Comparison of ENCODE assay signal across 22 mouse cellular contexts in the genomic region with DNA sequence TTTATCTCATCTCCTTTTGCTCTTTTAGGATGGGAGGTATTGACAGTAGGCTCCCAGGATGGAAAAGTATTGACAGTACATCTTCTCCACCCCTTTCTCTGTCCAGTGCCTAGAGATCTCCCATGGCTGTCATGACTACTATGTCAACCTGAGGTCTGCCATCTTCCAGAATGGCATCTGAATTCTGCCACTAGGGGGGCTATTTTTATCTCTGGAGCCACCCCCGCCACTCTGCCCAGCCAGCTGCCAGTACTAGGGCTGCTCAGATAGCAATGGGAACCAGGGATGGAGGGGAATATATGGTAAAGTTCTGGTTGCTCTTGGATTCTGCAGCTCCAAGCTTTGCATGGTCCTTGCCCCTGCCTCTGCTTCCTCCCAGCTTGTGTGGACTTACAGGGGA. TPM values are rescaled to one million over a fixed set of nuclear protein-coding genes. Genes with fewer than 3 reads are reported as not detected.
DNase-seq lines count a peak whose midpoint lies in the region; ATAC-seq lines count a peak whose summit lies in the region.
"Had no signal": no experiment of that assay in that cellular context is flagged by ENCODE, and none has a peak within 500 bp of the region (broad histone marks: within the 10 kb centered on the region; RNA-seq: fewer than 3 reads in every experiment).

No protein-coding gene starts in this region.

- intact Hi-C loops in left cerebral cortex, postnatal 14 days (cut with DNase I), result no loop called here
- intact Hi-C loops in left cerebral cortex, postnatal 10 days (cut with DNase I), result no loop called here

- ATAC-seq in frontal cortex, adult (ENCODE audit: low TSS enrichment), result peak; percentile 69
- ATAC-seq: activated CD4-positive, CD25-positive, alpha-beta regulatory T cell, adult 4 months; forebrain, embryonic 13.5 days; forebrain, embryonic 16.5 days had no signal

- no peak for DNase-seq in frontal cortex, postnatal 10 days (ENCODE audit: low spot score in 2 of 2)
- peak; percentile 75 for DNase-seq in layer of hippocampus, adult 9-11 months
- DNase-seq in layer of hippocampus, postnatal 25 days (ENCODE audit: extremely low spot score in 1 of 2, low spot score in 1 of 2), result no peak
- peak; percentile 52 to 84 for DNase-seq in left cerebral cortex, postnatal 14 days (ENCODE audit: low spot score in 2 of 2)
- DNase-seq in left cerebral cortex, postnatal 10 days (ENCODE audit: extremely low spot score in 1 of 2, low spot score in 2 of 2), result no peak
- DNase-seq in right cerebral cortex, adult 18-20 months, result peak; percentile 77
- no peak for DNase-seq in right cerebral cortex, postnatal 36 days (ENCODE audit: low spot score in 2 of 2)
- DNase-seq: adrenal gland, adult 8-10 months; adrenal gland, postnatal 25 days; cerebellum, adult 18-20 months; cerebellum, adult 9-10 months; cerebellum, postnatal 14 days; gastrocnemius, postnatal 25 days; heart, adult 18-20 months; heart, postnatal 10 days; heart, postnatal 36 days had no signal

RNA-seq across cellular contexts. Expression of a gene that starts 8.8 kb away (rescaled TPM):
- total RNA-seq in layer of hippocampus, postnatal 25 days (2021), result 10 to 100 TPM; 89.8 to 96.1 TPM
- 100 to 1,000 TPM in 1 of 2 experiments, 10 to 100 TPM in 1; 94.8 to 109 TPM for total RNA-seq in left cerebral cortex, postnatal 14 days (2021)
- 10 to 100 TPM; 72.2 to 96.7 TPM for total RNA-seq in left cerebral cortex, postnatal 10 days (2021)

RNA-seq across cellular contexts. Expression of a gene that starts 26.2 kb away (rescaled TPM):
- 100 to 1,000 TPM; 131 to 135 TPM for total RNA-seq in layer of hippocampus, postnatal 25 days (2021)
- total RNA-seq in left cerebral cortex, postnatal 14 days (2021), result 100 to 1,000 TPM; 147 to 153 TPM
- 100 to 1,000 TPM; 164 to 182 TPM for total RNA-seq in left cerebral cortex, postnatal 10 days (2021)

RNA-seq across cellular contexts. Expression of a gene that starts 53.2 kb away (rescaled TPM):
- total RNA-seq in layer of hippocampus, postnatal 25 days (2021), result 1 to 10 TPM; 1.7 to 2.6 TPM
- total RNA-seq in left cerebral cortex, postnatal 14 days (2021), result 1 to 10 TPM in 1 of 2 experiments, under 1 TPM in 1; 0.97 to 1.0 TPM
- total RNA-seq in left cerebral cortex, postnatal 10 days (2021), result not detected
- total RNA-seq: adrenal gland, adult 8-10 months; adrenal gland, postnatal 25 days; ES-E14; gastrocnemius, adult 8-10 months; gastrocnemius, postnatal 25 days; heart, postnatal 10 days; heart, postnatal 36 days had no signal

RNA-seq across cellular contexts. Expression of a gene that starts 58.1 kb away (rescaled TPM):
- 1 to 10 TPM; 7.9 to 8.2 TPM for total RNA-seq in layer of hippocampus, postnatal 25 days (2021)
- 10 to 100 TPM; 11.0 to 11.8 TPM for total RNA-seq in left cerebral cortex, postnatal 14 days (2021)
- 10 to 100 TPM in 1 of 2 experiments, 1 to 10 TPM in 1; 9.9 to 10.1 TPM for total RNA-seq in left cerebral cortex, postnatal 10 days (2021)

Comparison
In these comparisons a context has a peak if more than half of its experiments do, and no peak if none do; other contexts are left out.
1. DNase-seq: peak in layer of hippocampus, adult 9-11 months (single experiment), left cerebral cortex, postnatal 14 days (2 of 2) and right cerebral cortex, adult 18-20 months (single experiment); none in frontal cortex, postnatal 10 days (0 of 2), layer of hippocampus, postnatal 25 days (0 of 2), left cerebral cortex, postnatal 10 days (0 of 2) and right cerebral cortex, postnatal 36 days (0 of 2).